Mouse (Mus musculus): ENCODE measurements around the gene Cd59a. TPM values are rescaled to one million over a fixed set of nuclear protein-coding genes. Genes with fewer than 3 reads are reported as not detected.

Gene Cd59a
- polyA plus RNA-seq, 1 experiment from 2014 or later: 29.2 TPM

DNA sequence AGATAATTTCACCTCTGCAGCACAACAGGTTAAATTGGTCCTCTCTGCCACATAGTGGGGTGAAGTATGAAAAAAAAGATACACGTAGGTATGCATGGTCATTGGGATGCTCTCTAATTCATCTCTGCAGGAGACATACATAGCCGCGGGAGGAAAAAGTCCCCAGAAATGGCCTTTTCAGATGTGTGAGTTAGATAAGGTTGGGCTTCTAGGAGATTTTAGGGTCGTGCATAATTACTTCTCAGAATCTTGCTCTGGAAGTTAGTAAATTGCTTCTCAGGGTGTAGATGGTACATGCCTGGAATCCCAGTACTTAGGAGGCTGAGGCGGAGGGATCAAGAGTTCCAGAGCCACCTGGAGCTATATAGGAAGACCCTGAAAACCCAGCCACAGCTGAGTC lies 28.5 kb downstream of the Cd59a start:
- WGBS: 79% methylated on average over 5 of the region's 5 CpGs
- no peak for ATAC-seq (ENCODE audit: low FRiP score)

DNA sequence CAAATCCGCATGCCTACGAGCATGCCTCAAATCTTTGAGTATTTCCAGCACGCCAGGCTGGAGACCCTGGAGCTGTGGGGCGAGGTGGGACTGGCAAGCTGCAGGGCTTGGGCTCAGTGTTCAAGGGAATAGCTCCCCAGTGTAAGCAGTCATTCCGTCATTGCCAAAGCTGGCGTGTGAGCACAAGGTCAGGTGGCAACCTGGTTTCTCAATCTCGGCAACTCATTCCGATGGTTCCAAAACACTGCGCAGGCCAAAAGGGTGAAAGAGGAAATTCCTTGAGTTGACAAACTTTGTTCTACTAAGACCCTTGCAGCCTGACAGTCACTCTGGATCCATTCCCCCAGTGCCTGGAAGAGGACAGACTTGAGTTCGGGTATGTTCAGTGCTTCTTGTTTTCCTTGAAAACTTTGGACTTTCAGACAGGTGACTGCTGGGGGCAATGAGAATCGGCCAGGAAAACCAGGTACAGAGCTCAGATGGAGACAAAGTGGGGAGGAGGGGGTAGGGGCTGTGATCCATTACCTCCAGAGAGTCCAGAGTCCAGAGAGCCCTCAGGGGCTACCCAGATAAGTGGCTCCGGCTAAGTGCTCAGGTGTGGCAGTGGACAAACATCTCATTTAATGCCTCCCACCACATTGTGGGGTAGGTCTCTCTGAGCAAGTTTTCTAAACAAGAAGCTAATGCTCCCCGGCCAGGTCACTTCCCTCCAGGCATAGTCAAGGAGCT lies 33.4 kb downstream of the Cd59a start:
- WGBS: 88% methylated on average over 13 of the region's 13 CpGs
- Histone ChIP-seq H3K9me3 (ENCODE audit: control insufficient read depth, low read length) (no peaks in the 10 kb centered on the region), H3K36me3 (ENCODE audit: control insufficient read depth, insufficient read depth, low read length) (no peaks in the 10 kb centered on the region), H3K4me2 (no peak overlapping the region), H3K4me1 (ENCODE audit: control insufficient read depth, insufficient read depth, low read length) (no peaks in the 10 kb centered on the region), H3K27me3 (ENCODE audit: control insufficient read depth, insufficient read depth, low read length) (no peaks in the 10 kb centered on the region), H3K9ac (ENCODE audit: low read length) (no peak overlapping the region), H3K27ac (ENCODE audit: low read depth, low read length) (no peak overlapping the region), H3K4me3 (ENCODE audit: low read depth, low read length) (no peak overlapping the region)
- no peak for DNase-seq (ENCODE audit: low spot score, missing footprints)
- ATAC-seq (ENCODE audit: low FRiP score): no peak

More for the DNA sequence above, 28.5 kb downstream of the Cd59a start:
- H3K27ac ChIP-seq (ENCODE audit: low read depth, low read length): no peak overlapping the region
- no peak overlapping the region for H3K4me3 ChIP-seq (ENCODE audit: low read depth, low read length)
- H3K9ac ChIP-seq (ENCODE audit: low read length): no peak overlapping the region
- H3K36me3 ChIP-seq (ENCODE audit: control insufficient read depth, insufficient read depth, low read length): no peaks in the 10 kb centered on the region
- peaks cover 3% of the 10 kb centered on the region; the same call in 1 of the 2 replicates for H3K27me3 ChIP-seq (ENCODE audit: control insufficient read depth, insufficient read depth, low read length)
- peaks cover 2% of the 10 kb centered on the region; the same call in 1 of the 2 replicates for H3K4me1 ChIP-seq (ENCODE audit: control insufficient read depth, insufficient read depth, low read length)
- H3K4me2 ChIP-seq: no peak overlapping the region
- peak; percentile 64 for DNase-seq (ENCODE audit: low spot score, missing footprints)
- H3K9me3 ChIP-seq (ENCODE audit: control insufficient read depth, low read length): no peaks in the 10 kb centered on the region

DNA sequence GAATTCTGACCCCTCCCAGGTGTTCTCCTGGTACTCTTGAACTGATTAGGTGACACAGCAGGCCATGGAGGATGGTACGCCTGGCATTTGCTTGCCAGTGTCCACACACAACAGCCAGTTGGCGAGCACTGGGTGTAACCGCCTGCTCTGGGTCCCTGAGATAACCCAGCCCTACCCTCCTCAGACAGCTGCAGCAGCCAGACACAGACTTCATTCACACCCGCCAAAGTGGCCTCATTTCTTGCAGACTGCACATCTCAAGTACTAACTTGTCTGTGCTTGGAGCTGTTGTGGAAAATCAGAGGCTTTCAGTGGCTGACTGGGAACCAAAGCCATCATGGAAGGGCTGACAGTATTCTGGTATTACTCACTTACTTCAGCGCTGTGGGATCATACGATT lies 34.6 kb downstream of the Cd59a start:
- Histone ChIP-seq H3K36me3 (ENCODE audit: control insufficient read depth, insufficient read depth, low read length) (no peaks in the 10 kb centered on the region), H3K27me3 (ENCODE audit: control insufficient read depth, insufficient read depth, low read length) (no peaks in the 10 kb centered on the region), H3K9ac (ENCODE audit: low read length) (no peak overlapping the region), H3K4me3 (ENCODE audit: low read depth, low read length) (no peak overlapping the region), H3K27ac (ENCODE audit: low read depth, low read length) (no peak overlapping the region), H3K4me1 (ENCODE audit: control insufficient read depth, insufficient read depth, low read length) (no peaks in the 10 kb centered on the region), H3K4me2 (no peak overlapping the region), H3K9me3 (ENCODE audit: control insufficient read depth, low read length) (no peaks in the 10 kb centered on the region)
- WGBS: 81% methylated on average over 6 of the region's 6 CpGs
- peak; percentile 33 for DNase-seq (ENCODE audit: low spot score, missing footprints)
- ATAC-seq (ENCODE audit: low FRiP score): no peak

DNA sequence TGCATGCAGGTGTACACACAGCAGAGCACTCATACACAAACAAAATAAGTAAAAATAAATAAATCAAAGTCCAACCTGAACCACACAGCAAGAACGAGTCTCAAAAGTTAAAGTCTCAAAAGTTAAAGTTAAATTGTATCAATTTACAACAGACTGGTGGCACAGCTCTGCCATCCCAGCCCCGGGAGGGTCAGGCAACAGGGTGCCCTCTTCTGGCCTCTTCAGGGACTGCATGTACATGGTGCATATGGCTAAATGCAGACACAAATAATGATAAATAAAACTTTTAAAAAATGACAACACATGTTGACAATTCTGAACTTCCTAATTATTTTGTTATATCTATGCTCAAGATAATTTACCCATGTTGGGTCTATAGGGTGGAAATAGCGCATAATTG lies 35.4 kb downstream of the Cd59a start:
- ATAC-seq (ENCODE audit: low FRiP score) (no peak), DNase-seq (ENCODE audit: low spot score, missing footprints) (peak; percentile 87)
- Histone ChIP-seq H3K9me3 (ENCODE audit: control insufficient read depth, low read length) (no peaks in the 10 kb centered on the region), H3K9ac (ENCODE audit: low read length) (no peak overlapping the region), H3K27ac (ENCODE audit: low read depth, low read length) (no peak overlapping the region), H3K27me3 (ENCODE audit: control insufficient read depth, insufficient read depth, low read length) (no peaks in the 10 kb centered on the region), H3K4me1 (ENCODE audit: control insufficient read depth, insufficient read depth, low read length) (no peaks in the 10 kb centered on the region), H3K36me3 (ENCODE audit: control insufficient read depth, insufficient read depth, low read length) (no peaks in the 10 kb centered on the region), H3K4me3 (ENCODE audit: low read depth, low read length) (no peak overlapping the region), H3K4me2 (no peak overlapping the region)
- 62% methylated on average over 3 of the region's 3 CpGs for WGBS

DNA sequence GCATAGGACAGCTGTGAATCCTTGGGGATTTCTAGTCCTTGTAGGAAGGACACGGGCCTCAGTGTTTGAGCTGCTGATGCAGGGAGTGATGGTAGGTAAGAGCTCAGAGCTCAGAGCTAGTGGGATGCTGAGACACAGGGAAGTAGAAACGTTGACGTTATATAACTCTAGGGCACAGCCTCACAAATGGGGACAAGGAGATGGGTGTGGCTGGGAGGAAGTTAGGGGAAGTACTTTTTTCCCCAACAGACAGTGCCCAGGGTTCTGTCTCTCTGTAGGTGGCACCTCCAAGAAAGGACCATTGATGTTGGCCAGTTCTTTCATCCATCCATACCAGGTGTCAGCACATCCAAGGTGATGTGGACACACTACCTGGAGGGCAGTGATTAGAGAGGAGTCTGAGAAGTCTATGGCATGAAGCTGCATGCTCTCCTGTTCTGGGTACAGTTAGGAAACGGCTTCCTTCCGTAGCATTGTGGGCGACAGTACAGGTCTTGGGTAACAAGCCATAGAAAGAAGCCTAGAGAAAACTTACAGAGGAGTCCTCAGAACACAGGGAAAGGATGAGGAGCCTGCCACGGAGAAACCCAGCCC lies 36.8 kb downstream of the Cd59a start:
- WGBS: 77% methylated on average over 7 of the region's 7 CpGs
- H3K4me2 ChIP-seq: no peak overlapping the region
- DNase-seq (ENCODE audit: low spot score, missing footprints) (peak; percentile 26), ATAC-seq (ENCODE audit: low FRiP score) (no peak)
- no peaks in the 10 kb centered on the region for H3K27me3 ChIP-seq (ENCODE audit: control insufficient read depth, insufficient read depth, low read length)
- no peak overlapping the region for H3K27ac ChIP-seq (ENCODE audit: low read depth, low read length)
- no peak overlapping the region for H3K4me3 ChIP-seq (ENCODE audit: low read depth, low read length)
- H3K9ac ChIP-seq (ENCODE audit: low read length): no peak overlapping the region
- H3K36me3 ChIP-seq (ENCODE audit: control insufficient read depth, insufficient read depth, low read length): no peaks in the 10 kb centered on the region
- H3K4me1 ChIP-seq (ENCODE audit: control insufficient read depth, insufficient read depth, low read length): no peaks in the 10 kb centered on the region
- H3K9me3 ChIP-seq (ENCODE audit: control insufficient read depth, low read length): no peaks in the 10 kb centered on the region

DNA sequence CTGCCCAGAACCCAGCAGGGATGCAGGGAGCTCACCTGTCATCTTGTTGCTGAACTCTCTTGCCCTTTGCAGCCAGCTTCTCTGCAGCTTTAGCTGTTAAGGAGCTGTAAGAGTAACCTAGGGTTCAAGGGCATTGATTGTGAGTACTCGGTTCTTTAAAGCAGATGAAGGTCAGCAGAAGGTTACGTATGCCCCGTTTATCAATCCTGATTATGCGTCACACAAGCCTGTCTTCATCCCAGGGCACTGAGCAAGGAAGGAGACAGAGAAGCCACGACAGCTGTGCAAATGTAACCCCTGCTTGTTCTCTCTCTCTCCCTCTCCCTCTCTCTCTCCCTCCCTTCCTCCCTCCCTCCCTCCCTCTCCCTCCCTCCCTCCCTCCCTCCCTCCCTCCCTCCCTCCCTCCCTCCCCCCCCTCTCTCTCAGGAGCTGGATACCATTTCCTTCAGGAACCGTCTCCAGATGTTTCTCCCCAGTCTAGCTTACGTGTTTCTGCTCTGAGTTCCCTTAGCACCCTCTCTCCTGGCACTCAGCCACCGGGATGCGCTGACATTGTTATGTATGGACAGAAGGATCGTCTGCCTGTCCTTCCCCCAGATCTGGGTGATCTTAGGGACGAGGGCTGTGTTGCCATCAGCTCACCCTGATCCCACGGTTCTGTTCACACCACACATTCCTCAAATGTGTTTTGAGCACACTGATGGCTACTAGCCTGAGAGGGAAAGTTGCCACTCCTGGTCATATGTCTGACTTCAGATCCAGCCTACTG lies 37.6 kb downstream of the Cd59a start:
- H3K9ac ChIP-seq (ENCODE audit: low read length): no peak overlapping the region
- H3K27ac ChIP-seq (ENCODE audit: low read depth, low read length): no peak overlapping the region
- H3K36me3 ChIP-seq (ENCODE audit: control insufficient read depth, insufficient read depth, low read length): no peaks in the 10 kb centered on the region
- WGBS: 47% methylated on average over 11 of the region's 12 CpGs
- H3K4me3 ChIP-seq (ENCODE audit: low read depth, low read length): no peak overlapping the region
- H3K9me3 ChIP-seq (ENCODE audit: control insufficient read depth, low read length): no peaks in the 10 kb centered on the region
- no peaks in the 10 kb centered on the region for H3K4me1 ChIP-seq (ENCODE audit: control insufficient read depth, insufficient read depth, low read length)
- DNase-seq (ENCODE audit: low spot score, missing footprints) (peak; percentile 44), ATAC-seq (ENCODE audit: low FRiP score) (no peak)
- no peak overlapping the region for H3K4me2 ChIP-seq
- no peaks in the 10 kb centered on the region for H3K27me3 ChIP-seq (ENCODE audit: control insufficient read depth, insufficient read depth, low read length)

DNA sequence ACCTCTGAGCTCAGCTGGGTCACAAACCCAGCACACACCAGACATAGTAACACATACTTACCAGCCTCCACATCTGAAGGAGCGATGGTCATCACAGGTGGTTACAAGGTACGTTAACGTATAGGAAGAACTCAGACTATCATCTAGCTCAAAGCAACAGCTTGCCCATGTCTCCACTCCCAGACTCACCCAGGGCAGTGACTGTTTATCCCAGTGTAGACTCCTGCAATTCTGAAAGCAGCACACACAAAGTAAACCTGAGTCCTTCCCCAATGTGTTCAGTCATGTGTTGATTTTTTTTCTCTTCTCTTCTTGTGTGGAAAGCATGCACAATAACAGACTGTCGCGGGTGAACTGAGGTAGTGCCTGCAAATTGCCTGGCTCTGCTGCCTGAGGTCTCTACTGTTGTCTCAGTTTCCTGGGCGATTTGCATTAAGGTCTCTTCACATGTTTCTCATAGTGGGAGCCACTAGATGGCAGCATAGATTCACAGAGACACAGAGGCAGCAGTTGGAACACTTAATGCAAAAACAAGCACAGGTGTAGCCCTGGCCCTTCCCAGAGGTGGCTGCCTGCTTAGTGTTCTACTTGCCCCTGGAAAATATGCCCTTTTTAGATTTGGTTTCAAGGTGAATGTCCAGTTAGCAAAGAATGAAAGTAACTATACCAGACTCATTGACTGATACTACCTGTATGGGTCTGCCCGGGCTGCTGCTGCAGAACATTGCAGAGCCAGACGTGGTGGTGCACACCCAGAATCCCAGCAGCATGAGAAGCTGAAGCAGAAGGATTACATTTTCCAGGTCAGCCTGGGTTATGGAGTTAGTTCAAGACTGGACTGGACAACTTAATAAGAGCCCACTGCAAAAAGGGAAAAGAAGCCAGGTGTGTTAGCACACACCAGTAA lies 38.8 kb downstream of the Cd59a start:
- Histone ChIP-seq H3K4me1 (ENCODE audit: control insufficient read depth, insufficient read depth, low read length) (no peaks in the 10 kb centered on the region), H3K9me3 (ENCODE audit: control insufficient read depth, low read length) (no peaks in the 10 kb centered on the region), H3K36me3 (ENCODE audit: control insufficient read depth, insufficient read depth, low read length) (no peaks in the 10 kb centered on the region), H3K27me3 (ENCODE audit: control insufficient read depth, insufficient read depth, low read length) (no peaks in the 10 kb centered on the region), H3K27ac (ENCODE audit: low read depth, low read length) (no peak overlapping the region), H3K4me2 (no peak overlapping the region), H3K4me3 (ENCODE audit: low read depth, low read length) (no peak overlapping the region), H3K9ac (ENCODE audit: low read length) (no peak overlapping the region)
- peak; percentile 91 for DNase-seq (ENCODE audit: low spot score, missing footprints)
- WGBS: 54% methylated on average over 8 of the region's 8 CpGs
- ATAC-seq (ENCODE audit: low FRiP score): peak; percentile 59; the same call in 1 of the 2 replicates

DNA sequence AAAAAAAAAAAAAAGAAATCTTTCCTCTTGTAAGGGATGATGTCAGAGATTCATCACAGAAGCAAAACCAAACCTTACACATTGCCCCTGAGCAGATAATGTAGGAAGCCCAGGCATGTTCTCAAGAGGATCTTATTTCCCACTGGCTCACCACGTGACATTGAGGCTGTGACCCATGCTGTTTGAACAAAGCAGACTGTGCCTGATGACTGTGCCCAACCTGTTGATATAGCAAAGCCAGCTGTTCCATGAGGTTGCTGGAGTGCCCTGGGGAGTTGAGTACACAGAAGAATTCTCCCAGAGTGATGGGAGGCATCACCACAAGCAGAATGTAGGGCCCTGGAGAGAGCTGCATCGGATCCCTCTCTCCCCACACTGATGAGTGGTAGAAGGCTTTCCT lies 40.3 kb downstream of the Cd59a start:
- Histone ChIP-seq H3K9me3 (ENCODE audit: control insufficient read depth, low read length) (no peaks in the 10 kb centered on the region), H3K27ac (ENCODE audit: low read depth, low read length) (no peak overlapping the region), H3K4me3 (ENCODE audit: low read depth, low read length) (no peak overlapping the region), H3K4me1 (ENCODE audit: control insufficient read depth, insufficient read depth, low read length) (no peaks in the 10 kb centered on the region), H3K27me3 (ENCODE audit: control insufficient read depth, insufficient read depth, low read length) (no peaks in the 10 kb centered on the region), H3K36me3 (ENCODE audit: control insufficient read depth, insufficient read depth, low read length) (no peaks in the 10 kb centered on the region), H3K4me2 (no peak overlapping the region), H3K9ac (ENCODE audit: low read length) (no peak overlapping the region)
- no peak for DNase-seq (ENCODE audit: low spot score, missing footprints)
- no peak for ATAC-seq (ENCODE audit: low FRiP score)
- WGBS: 64% methylated on average over 2 of the region's 2 CpGs
